Mouse (Mus musculus) brain, embryonic 14.5 days (tissue): ENCODE data around the gene Tmem120b.

Source experiments
- CTCF ChIP-seq: fragments of 200-500 bp; IDR thresholded peaks from 2 replicates; pipeline ENCODE4 v1.5.1; 2012; ENCODE audit warnings: inconsistent platforms, mild to moderate bottlenecking, moderate library complexity, borderline replicate concordance; ENCODE audit not compliant: insufficient read depth, insufficient read length; ENCODE audit errors: extremely low read depth
- POLR2A ChIP-seq: fragments of 200-500 bp; IDR thresholded peaks from 2 replicates; pipeline ENCODE4 v1.6.1; 2012; ENCODE audit warnings: mild to moderate bottlenecking, inconsistent platforms, borderline replicate concordance; ENCODE audit not compliant: poor library complexity, insufficient read depth, insufficient read length, severe bottlenecking; ENCODE audit errors: extremely low read depth

GRCm38 (mm10) chr5:123051736-123052135 lies 16.5 kb upstream of the Tmem120b start:
- TF ChIP-seq POLR2A = no peak
- TF ChIP-seq CTCF = no peak
